Mouse (Mus musculus): Measurements from ENCODE around the gene Erf. TPM values are rescaled to one million over a fixed set of nuclear protein-coding genes. Genes with fewer than 3 reads are reported as not detected.
A peak's percentile ranks its signal among the peaks of the same experiment; 100 is the strongest.

The Erf gene
- polyA plus RNA-seq, 1 experiment from 2014 or later = 5.7 TPM

DNA sequence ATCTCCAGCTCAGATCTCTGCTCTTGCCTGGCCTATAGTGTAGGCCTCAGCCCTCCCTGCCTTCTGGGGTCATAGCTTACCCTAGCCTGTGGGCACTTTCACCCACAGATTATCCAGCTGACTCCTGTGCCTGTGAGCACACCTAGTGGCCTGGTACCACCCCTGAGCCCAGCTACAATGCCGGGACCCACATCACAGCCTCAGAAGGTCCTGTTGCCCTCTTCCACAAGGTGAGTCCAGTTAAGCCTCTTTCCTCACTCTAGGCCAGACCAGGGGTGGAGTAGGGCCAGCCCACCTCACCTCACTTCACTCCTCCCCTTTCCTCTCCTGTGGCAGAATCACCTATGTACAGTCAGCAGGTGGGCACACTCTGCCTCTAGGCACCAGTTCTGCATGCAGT lies 39.9 kb upstream of the Erf start:
- H3K4me2 ChIP-seq (replicated peaks) = no peak overlapping the region
- H3K27me3 ChIP-seq (ENCODE audit: control insufficient read depth, insufficient read depth, low read length) = no peaks in the 10 kb centered on the region
- no peaks in the 10 kb centered on the region for H3K9me3 ChIP-seq (ENCODE audit: control insufficient read depth, low read length)
- WGBS = 95% methylated on average over 1 of the region's 1 CpGs
- H3K4me3 ChIP-seq (replicated peaks; ENCODE audit: low read length) = no peak overlapping the region
- no peaks in the 10 kb centered on the region; the same call in 1 of the 2 replicates for H3K4me1 ChIP-seq (replicated peaks; ENCODE audit: control insufficient read depth, insufficient read depth, low read length)
- no peak for DNase-seq (ENCODE audit: low spot score)
- ATAC-seq (ENCODE audit: low FRiP score) = no peak
- H3K27ac ChIP-seq = no peak overlapping the region
- H3K36me3 ChIP-seq (replicated peaks; ENCODE audit: control insufficient read depth, insufficient read depth) = peaks cover 100% of the 10 kb centered on the region
- H3K9ac ChIP-seq = no peak overlapping the region

DNA sequence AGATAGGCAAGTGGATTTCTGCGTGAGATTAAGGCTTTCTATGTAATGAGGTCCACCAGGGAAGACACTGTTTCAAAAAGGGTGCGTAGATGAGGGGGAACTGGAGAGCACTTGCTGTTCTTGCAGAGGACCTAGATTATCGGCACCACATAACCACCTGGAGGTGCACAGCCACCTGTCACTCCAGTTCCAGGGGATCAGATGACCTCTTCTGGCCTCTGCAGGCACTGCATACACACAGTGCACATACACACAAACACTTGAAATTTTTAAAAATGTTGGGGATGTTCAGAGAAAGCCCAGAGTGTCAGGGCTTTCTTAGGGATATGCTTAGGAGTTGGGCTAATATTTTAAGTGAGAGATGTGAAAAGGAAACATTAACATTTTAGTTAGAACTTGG lies 39.4 kb upstream of the Erf start:
- no peak overlapping the region for H3K9ac ChIP-seq
- no peaks in the 10 kb centered on the region for H3K9me3 ChIP-seq (ENCODE audit: control insufficient read depth, low read length)
- peaks cover 100% of the 10 kb centered on the region for H3K36me3 ChIP-seq (replicated peaks; ENCODE audit: control insufficient read depth, insufficient read depth)
- no peak overlapping the region for H3K4me3 ChIP-seq (replicated peaks; ENCODE audit: low read length)
- H3K4me1 ChIP-seq (replicated peaks; ENCODE audit: control insufficient read depth, insufficient read depth, low read length) = no peaks in the 10 kb centered on the region; the same call in 1 of the 2 replicates
- no peak overlapping the region for H3K4me2 ChIP-seq (replicated peaks)
- no peak overlapping the region for H3K27ac ChIP-seq
- WGBS = 99% methylated on average over 3 of the region's 3 CpGs
- no peaks in the 10 kb centered on the region for H3K27me3 ChIP-seq (ENCODE audit: control insufficient read depth, insufficient read depth, low read length)
- DNase-seq (ENCODE audit: low spot score) (no peak), ATAC-seq (ENCODE audit: low FRiP score) (no peak)

DNA sequence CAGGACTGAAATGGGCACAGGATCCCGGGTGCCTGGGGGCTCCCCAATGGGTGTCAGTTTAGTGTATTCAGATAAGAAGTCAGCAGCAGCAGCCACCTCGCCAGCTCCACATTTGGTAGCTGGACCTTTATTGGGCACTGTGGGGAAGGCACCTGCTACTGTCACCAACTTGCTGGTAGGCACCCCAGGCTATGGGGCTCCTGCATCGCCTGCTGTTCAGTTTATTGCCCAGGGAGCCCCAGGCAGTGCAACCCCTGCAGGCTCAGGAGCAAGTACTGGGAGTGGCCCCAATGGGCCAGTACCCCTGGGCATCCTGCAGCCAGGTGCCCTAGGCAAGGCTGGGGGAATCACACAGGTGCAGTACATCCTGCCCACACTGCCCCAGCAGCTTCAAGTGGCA lies 38.2 kb upstream of the Erf start:
- peaks cover 91% of the 10 kb centered on the region for H3K36me3 ChIP-seq (replicated peaks; ENCODE audit: control insufficient read depth, insufficient read depth)
- H3K9ac ChIP-seq = no peak overlapping the region
- no peak overlapping the region for H3K4me3 ChIP-seq (replicated peaks; ENCODE audit: low read length)
- ATAC-seq (ENCODE audit: low FRiP score) (no peak), DNase-seq (ENCODE audit: low spot score) (no peak)
- WGBS = 86% methylated on average over 3 of the region's 3 CpGs
- H3K4me2 ChIP-seq (replicated peaks) = no peak overlapping the region
- no peak overlapping the region for H3K27ac ChIP-seq
- H3K4me1 ChIP-seq (replicated peaks; ENCODE audit: control insufficient read depth, insufficient read depth, low read length) = peaks cover 12% of the 10 kb centered on the region
- no peaks in the 10 kb centered on the region for H3K9me3 ChIP-seq (ENCODE audit: control insufficient read depth, low read length)
- H3K27me3 ChIP-seq (ENCODE audit: control insufficient read depth, insufficient read depth, low read length) = no peaks in the 10 kb centered on the region

DNA sequence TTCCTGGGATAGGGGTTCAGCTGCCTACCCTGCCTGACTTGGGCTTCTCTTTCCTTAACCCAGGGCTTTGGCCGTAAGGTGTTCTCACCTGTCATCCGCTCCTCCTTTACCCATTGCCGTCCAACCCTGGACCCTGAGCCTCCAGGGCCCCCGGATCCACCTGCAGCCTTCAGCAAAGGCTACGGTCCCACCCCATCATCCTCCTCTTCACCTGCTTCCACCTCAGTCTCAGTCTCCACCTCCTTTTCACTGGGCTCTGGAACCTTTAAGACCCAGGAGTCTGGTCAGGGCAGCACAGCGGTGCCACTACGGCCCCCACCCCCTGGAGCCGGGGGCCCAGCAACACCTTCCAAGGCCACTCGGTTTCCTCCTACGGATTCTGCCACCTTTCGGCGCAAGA lies 37.5 kb upstream of the Erf start:
- peaks cover 19% of the 10 kb centered on the region for H3K4me1 ChIP-seq (replicated peaks; ENCODE audit: control insufficient read depth, insufficient read depth, low read length)
- WGBS = 96% methylated on average over 12 of the region's 12 CpGs

DNA sequence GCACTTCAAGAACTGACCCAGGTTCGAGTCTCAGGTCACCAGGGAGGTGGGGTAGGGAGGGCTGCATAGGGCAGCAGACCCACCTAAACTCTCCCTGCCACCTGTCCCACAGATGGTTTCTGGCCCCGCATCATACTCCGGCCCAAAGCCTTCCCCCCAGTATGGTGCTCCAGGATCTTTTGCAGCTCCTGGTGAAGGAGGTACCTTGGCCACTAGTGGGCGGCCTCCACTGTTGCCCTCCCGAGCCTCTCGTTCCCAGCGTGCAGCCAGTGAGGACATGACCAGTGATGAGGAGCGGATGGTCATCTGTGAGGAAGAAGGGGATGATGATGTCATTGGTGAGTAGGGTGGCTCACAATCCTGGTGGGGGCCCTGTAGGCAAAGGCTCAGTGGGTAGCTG lies 36.4 kb upstream of the Erf start:
- Histone ChIP-seq H3K9ac (no peak overlapping the region), H3K4me3 (replicated peaks; ENCODE audit: low read length) (no peak overlapping the region), H3K27me3 (ENCODE audit: control insufficient read depth, insufficient read depth, low read length) (no peaks in the 10 kb centered on the region), H3K36me3 (replicated peaks; ENCODE audit: control insufficient read depth, insufficient read depth) (peaks cover 74% of the 10 kb centered on the region), H3K27ac (no peak overlapping the region), H3K4me1 (replicated peaks; ENCODE audit: control insufficient read depth, insufficient read depth, low read length) (peaks cover 20% of the 10 kb centered on the region), H3K9me3 (ENCODE audit: control insufficient read depth, low read length) (no peaks in the 10 kb centered on the region), H3K4me2 (replicated peaks) (no peak overlapping the region)
- no peak for DNase-seq (ENCODE audit: low spot score)
- no peak for ATAC-seq (ENCODE audit: low FRiP score)
- WGBS = 81% methylated on average over 8 of the region's 8 CpGs

More for the DNA sequence above, 37.5 kb upstream of the Erf start:
- no peak for DNase-seq (ENCODE audit: low spot score)
- H3K9ac ChIP-seq = no peak overlapping the region
- H3K27ac ChIP-seq = no peak overlapping the region
- H3K27me3 ChIP-seq (ENCODE audit: control insufficient read depth, insufficient read depth, low read length) = no peaks in the 10 kb centered on the region
- no peak for ATAC-seq (ENCODE audit: low FRiP score)
- no peak overlapping the region for H3K4me2 ChIP-seq (replicated peaks)
- H3K36me3 ChIP-seq (replicated peaks; ENCODE audit: control insufficient read depth, insufficient read depth) = peaks cover 84% of the 10 kb centered on the region
- no peaks in the 10 kb centered on the region for H3K9me3 ChIP-seq (ENCODE audit: control insufficient read depth, low read length)
- no peak overlapping the region for H3K4me3 ChIP-seq (replicated peaks; ENCODE audit: low read length)

DNA sequence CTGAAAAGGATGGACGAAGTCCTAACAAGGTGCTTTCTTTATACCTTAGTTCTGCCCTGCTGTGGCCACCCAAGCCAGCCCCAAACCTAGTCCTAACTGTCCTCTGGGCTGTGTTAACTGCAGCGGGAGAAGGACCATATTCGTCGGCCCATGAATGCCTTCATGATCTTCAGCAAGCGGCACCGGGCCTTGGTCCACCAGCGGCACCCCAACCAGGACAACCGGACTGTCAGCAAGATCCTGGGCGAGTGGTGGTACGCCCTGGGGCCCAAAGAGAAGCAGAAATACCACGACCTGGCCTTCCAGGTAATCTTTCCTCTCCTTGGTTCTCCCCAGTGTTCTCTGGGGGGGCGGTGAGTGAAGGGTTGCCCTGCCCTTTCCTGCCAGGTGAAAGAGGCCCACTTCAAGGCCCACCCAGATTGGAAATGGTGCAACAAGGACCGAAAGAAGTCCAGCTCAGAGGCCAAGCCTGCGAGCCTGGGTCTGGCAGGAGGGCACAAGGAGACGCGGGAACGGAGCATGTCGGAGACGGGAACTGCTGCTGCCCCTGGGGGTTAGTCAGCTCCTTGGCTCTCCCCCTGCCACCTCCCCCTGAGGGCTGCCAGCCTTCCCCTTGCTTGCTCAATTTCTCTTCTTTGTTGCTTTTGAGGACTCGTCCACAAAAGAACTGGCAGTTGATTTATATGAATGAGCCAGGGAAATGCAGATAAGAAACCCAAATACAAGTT lies 35.1 kb upstream of the Erf start:
- ATAC-seq (ENCODE audit: low FRiP score) (no peak), DNase-seq (ENCODE audit: low spot score) (no peak)
- 0 out of 2 replicates have a peak overlapping the region, but pooled peaks have one; percentile 79 for H3K4me2 ChIP-seq (replicated peaks)
- WGBS = 87% methylated on average over 20 of the region's 20 CpGs
- no peaks in the 10 kb centered on the region for H3K9me3 ChIP-seq (ENCODE audit: control insufficient read depth, low read length)
- no peak overlapping the region for H3K9ac ChIP-seq
- H3K27ac ChIP-seq = no peak overlapping the region
- peaks cover 30% of the 10 kb centered on the region for H3K4me1 ChIP-seq (replicated peaks; ENCODE audit: control insufficient read depth, insufficient read depth, low read length)
- no peak overlapping the region for H3K4me3 ChIP-seq (replicated peaks; ENCODE audit: low read length)
- peaks cover 61% of the 10 kb centered on the region for H3K36me3 ChIP-seq (replicated peaks; ENCODE audit: control insufficient read depth, insufficient read depth)
- H3K27me3 ChIP-seq (ENCODE audit: control insufficient read depth, insufficient read depth, low read length) = no peaks in the 10 kb centered on the region

DNA sequence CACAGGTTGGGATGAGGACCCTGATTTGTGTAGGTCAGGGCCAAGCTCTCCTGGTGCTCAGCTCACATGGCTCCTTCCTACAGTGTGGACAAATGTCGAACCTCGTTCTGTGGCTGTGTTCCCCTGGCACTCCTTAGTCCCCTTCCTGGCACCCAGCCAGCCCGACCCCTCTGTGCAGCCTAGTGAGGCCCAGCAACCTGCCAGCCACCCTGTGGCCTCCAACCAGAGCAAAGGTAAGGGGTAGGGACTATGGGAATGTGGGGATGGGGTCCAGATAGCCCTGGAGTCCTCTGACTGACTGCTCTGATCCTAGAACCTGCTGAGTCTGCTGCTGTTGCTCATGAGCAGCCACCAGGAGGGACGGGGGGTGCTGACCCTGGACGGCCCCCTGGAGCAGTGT lies 34.2 kb upstream of the Erf start:
- H3K27me3 ChIP-seq (ENCODE audit: control insufficient read depth, insufficient read depth, low read length) = no peaks in the 10 kb centered on the region
- DNase-seq (ENCODE audit: low spot score) (no peak), ATAC-seq (ENCODE audit: low FRiP score) (no peak)
- H3K27ac ChIP-seq = no peak overlapping the region
- no peaks in the 10 kb centered on the region for H3K9me3 ChIP-seq (ENCODE audit: control insufficient read depth, low read length)
- peak overlapping the region; percentile 80 for H3K9ac ChIP-seq
- H3K4me1 ChIP-seq (replicated peaks; ENCODE audit: control insufficient read depth, insufficient read depth, low read length) = peaks cover 39% of the 10 kb centered on the region
- H3K4me3 ChIP-seq (replicated peaks; ENCODE audit: low read length) = peak overlapping the region; percentile 82; the same call in 1 of the 2 replicates
- H3K4me2 ChIP-seq (replicated peaks) = peak overlapping the region; percentile 79; the same call in 1 of the 2 replicates
- 62% methylated on average over 5 of the region's 5 CpGs for WGBS
- H3K36me3 ChIP-seq (replicated peaks; ENCODE audit: control insufficient read depth, insufficient read depth) = peaks cover 52% of the 10 kb centered on the region

DNA sequence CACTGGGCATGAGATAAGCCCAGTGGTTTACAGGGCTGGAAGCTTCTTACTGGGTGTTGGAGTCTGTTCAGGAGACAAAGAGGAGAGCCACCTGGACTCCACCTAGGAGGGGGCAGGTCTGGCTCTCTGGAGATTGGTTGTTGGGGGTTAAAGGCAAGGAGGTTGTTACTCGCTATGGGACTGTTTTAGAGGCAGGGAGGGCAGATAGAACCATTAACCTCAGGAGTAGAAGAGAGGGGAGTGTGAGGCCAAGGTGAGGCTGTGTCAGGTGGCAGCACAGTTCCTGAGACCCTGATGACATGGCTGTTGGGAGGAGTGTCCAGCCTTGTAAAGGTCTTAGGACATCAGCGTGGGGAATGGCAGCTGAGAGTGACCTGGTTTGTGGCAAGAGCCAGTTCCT lies 33.6 kb upstream of the Erf start:
- H3K9ac ChIP-seq = peak overlapping the region; percentile 80
- H3K9me3 ChIP-seq (ENCODE audit: control insufficient read depth, low read length) = no peaks in the 10 kb centered on the region
- H3K4me1 ChIP-seq (replicated peaks; ENCODE audit: control insufficient read depth, insufficient read depth, low read length) = peaks cover 43% of the 10 kb centered on the region
- peak overlapping the region; percentile 79 for H3K4me2 ChIP-seq (replicated peaks)
- DNase-seq (ENCODE audit: low spot score) = no peak
- WGBS = 66% methylated on average over 2 of the region's 2 CpGs
- H3K27ac ChIP-seq = peak overlapping the region; percentile 99; the same call in 1 of the 2 replicates
- peak overlapping the region; percentile 82 for H3K4me3 ChIP-seq (replicated peaks; ENCODE audit: low read length)
- H3K36me3 ChIP-seq (replicated peaks; ENCODE audit: control insufficient read depth, insufficient read depth) = peaks cover 46% of the 10 kb centered on the region
- no peaks in the 10 kb centered on the region for H3K27me3 ChIP-seq (ENCODE audit: control insufficient read depth, insufficient read depth, low read length)
- ATAC-seq (ENCODE audit: low FRiP score) = no peak

DNA sequence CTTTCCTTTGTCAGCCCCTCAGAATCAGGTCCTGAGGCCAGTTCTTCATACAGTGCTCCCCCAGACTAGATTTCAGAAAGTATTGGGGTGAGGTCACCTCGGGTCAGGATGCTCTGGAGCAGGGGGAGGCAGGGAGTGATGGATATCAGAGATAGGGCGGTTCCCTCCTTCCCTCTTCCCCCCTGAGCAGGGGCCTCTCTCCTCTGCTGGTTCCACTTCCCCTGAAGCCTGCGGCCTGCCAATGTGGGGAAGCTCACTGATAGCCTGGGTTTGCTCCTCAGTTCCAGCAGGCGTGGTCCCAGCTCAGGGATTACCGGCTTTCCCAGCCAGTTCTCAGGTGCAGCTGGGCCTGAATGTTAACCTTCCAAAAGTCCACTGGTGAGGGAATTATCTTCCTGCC lies 33.1 kb upstream of the Erf start:
- no peak for ATAC-seq (ENCODE audit: low FRiP score)
- Histone ChIP-seq H3K9ac (peak overlapping the region; percentile 80), H3K4me2 (replicated peaks) (peak overlapping the region; percentile 79), H3K9me3 (ENCODE audit: control insufficient read depth, low read length) (no peaks in the 10 kb centered on the region), H3K27ac (peak overlapping the region; percentile 99), H3K27me3 (ENCODE audit: control insufficient read depth, insufficient read depth, low read length) (no peaks in the 10 kb centered on the region), H3K4me3 (replicated peaks; ENCODE audit: low read length) (peak overlapping the region; percentile 82), H3K36me3 (replicated peaks; ENCODE audit: control insufficient read depth, insufficient read depth) (peaks cover 40% of the 10 kb centered on the region), H3K4me1 (replicated peaks; ENCODE audit: control insufficient read depth, insufficient read depth, low read length) (peaks cover 43% of the 10 kb centered on the region)
- WGBS = 24% methylated on average over 5 of the region's 5 CpGs
- no peak for DNase-seq (ENCODE audit: low spot score)
